Mouse (Mus musculus): ENCODE measurements at regions not wholly inside any gene's neighbourhood (a gene's known extent, or its start where the extent isn't known, plus 50 kb on each side); places are given as distances from the start of the nearest gene placed in this dataset.
A peak's percentile ranks its signal among the peaks of the same experiment; 100 is the strongest.
"Not testable (repeated sequence)": the region's sequence is repeated elsewhere in the genome, so short reads cannot be mapped to it uniquely, and the experiment has no call there.

- Histone ChIP-seq H3K9ac (ENCODE audit: low read length) (no peak overlapping the region), H3K9me3 (ENCODE audit: control insufficient read depth, low read length) (no peaks in the 10 kb centered on the region), H3K4me2 (ENCODE audit: low read length) (peak overlapping the region; percentile 11; the same call in 1 of the 2 replicates), H3K36me3 (ENCODE audit: control insufficient read depth, insufficient read depth, low read length) (peaks cover 53% of the 10 kb centered on the region), H3K4me1 (ENCODE audit: control insufficient read depth in 2 of 2, insufficient read depth in 2 of 2, low read length in 2 of 2) (no peaks in the 10 kb centered on the region), H3K27ac (replicated peaks in 1 of 2; ENCODE audit: control insufficient read depth in 1 of 2, insufficient read depth in 1 of 2, low read depth in 2 of 2, low read length in 2 of 2) (no peak overlapping the region), H3K4me3 (ENCODE audit: control insufficient read depth in 1 of 2, insufficient read depth in 1 of 2, low read depth in 1 of 2, low read length in 2 of 2) (0 out of 4 replicates have a peak overlapping the region, but pooled peaks of 1 of the 2 experiments have one; percentile 26), H3K27me3 (ENCODE audit: control insufficient read depth, insufficient read depth, low read length) (no peaks in the 10 kb centered on the region)
- WGBS: 56% methylated on average over 5 of the region's 5 CpGs
- ATAC-seq (ENCODE audit: insufficient number of reproducible peaks, insufficient read depth, low FRiP score, low read depth): no peak
Measured at GRCm38 (mm10) chrX:50566345-50566744, 138.0 kb upstream of the Olfr1324 start.

DNA sequence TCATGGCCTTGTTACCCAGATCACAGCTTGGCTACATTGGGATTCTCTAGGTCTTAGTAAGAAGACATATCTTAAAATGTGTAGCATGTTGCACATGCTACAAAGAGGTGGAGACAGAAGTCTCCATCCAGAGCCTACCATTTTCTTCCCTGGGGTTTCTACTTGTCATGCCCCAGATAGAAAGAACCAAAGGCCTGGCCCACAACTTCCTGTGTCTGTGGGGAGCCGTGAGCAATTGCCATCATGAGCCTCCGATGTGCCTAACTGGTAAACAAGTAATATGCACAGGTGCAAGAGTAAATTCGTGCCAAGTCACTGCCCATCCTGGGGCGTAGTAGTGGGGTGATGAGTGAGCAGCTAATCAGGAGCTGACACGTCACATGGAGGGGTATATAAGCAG is 136.7 kb upstream of the Olfr1324 start:
- not testable (repeated sequence) for H3K27ac ChIP-seq (replicated peaks in 1 of 2; ENCODE audit: control insufficient read depth in 1 of 2, insufficient read depth in 1 of 2, low read depth in 2 of 2, low read length in 2 of 2); H3K9ac ChIP-seq (ENCODE audit: low read length); H3K4me1 ChIP-seq (ENCODE audit: control insufficient read depth in 2 of 2, insufficient read depth in 2 of 2, low read length in 2 of 2); H3K9me3 ChIP-seq (ENCODE audit: control insufficient read depth, low read length); ATAC-seq (ENCODE audit: insufficient number of reproducible peaks, insufficient read depth, low FRiP score, low read depth); H3K4me2 ChIP-seq (ENCODE audit: low read length); H3K4me3 ChIP-seq (ENCODE audit: control insufficient read depth in 1 of 2, insufficient read depth in 1 of 2, low read depth in 1 of 2, low read length in 2 of 2); H3K27me3 ChIP-seq (ENCODE audit: control insufficient read depth, insufficient read depth, low read length)
- peaks cover 53% of the 10 kb centered on the region for H3K36me3 ChIP-seq (ENCODE audit: control insufficient read depth, insufficient read depth, low read length)
- 79% methylated on average over 5 of the region's 5 CpGs for WGBS

DNA sequence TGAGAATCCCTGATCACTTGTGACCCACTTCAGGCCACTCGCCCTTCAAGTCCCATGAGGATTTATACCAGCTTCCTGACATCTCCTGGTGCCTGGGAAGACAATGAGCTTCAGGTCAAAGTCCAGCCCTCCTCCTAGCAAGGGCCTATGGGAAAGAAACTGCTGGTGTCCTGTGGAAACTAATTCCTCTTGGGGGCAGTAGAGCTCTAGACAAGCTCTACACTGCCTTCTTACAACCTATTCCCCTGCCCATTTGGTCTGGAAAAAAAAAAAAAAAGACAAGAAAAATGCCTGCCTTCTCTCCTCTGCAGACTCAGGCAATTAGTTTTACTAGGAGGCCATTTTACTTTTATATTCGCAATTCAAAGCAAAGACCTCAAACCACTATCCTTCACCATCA is 132.6 kb upstream of the Olfr1324 start:
- no peak overlapping the region for H3K27ac ChIP-seq (replicated peaks in 1 of 2; ENCODE audit: control insufficient read depth in 1 of 2, insufficient read depth in 1 of 2, low read depth in 2 of 2, low read length in 2 of 2)
- H3K4me2 ChIP-seq (ENCODE audit: low read length): no peak overlapping the region
- no peak overlapping the region for H3K4me3 ChIP-seq (ENCODE audit: control insufficient read depth in 1 of 2, insufficient read depth in 1 of 2, low read depth in 1 of 2, low read length in 2 of 2)
- ATAC-seq (ENCODE audit: insufficient number of reproducible peaks, insufficient read depth, low FRiP score, low read depth): no peak
- H3K27me3 ChIP-seq (ENCODE audit: control insufficient read depth, insufficient read depth, low read length): no peaks in the 10 kb centered on the region
- no peak overlapping the region for H3K9ac ChIP-seq (ENCODE audit: low read length)
- 44% methylated on average over 2 of the region's 2 CpGs for WGBS
- no peaks in the 10 kb centered on the region for H3K4me1 ChIP-seq (ENCODE audit: control insufficient read depth in 2 of 2, insufficient read depth in 2 of 2, low read length in 2 of 2)
- no peaks in the 10 kb centered on the region for H3K9me3 ChIP-seq (ENCODE audit: control insufficient read depth, low read length)
- peaks cover 27% of the 10 kb centered on the region for H3K36me3 ChIP-seq (ENCODE audit: control insufficient read depth, insufficient read depth, low read length)

DNA sequence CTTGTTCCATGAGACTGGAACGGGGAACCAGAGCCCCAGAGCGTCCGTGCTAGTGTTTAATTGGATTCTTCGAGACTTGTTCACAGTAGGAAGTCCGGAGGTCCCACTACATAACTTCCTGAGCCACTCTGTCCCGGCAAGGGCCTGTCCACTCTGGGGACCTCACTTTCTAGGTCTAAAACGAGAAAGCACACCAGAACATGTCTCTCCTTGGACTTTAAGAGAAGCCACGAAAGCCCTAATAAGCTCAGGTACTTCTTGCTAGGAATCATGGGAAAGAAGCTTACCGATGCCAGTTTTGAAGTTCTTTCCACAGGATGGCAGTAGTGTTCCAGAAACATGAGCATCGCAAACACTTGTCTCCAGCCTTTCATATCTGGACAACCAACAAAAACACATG is 122.0 kb upstream of the Olfr1324 start:
- no peaks in the 10 kb centered on the region for H3K27me3 ChIP-seq (ENCODE audit: control insufficient read depth, insufficient read depth, low read length)
- H3K4me3 ChIP-seq (ENCODE audit: control insufficient read depth in 1 of 2, insufficient read depth in 1 of 2, low read depth in 1 of 2, low read length in 2 of 2): peak overlapping the region; percentile 32 to 49
- 48% methylated on average over 10 of the region's 10 CpGs for WGBS
- peak overlapping the region; percentile 54 for H3K4me2 ChIP-seq (ENCODE audit: low read length)
- peak overlapping the region; percentile 52 for H3K9ac ChIP-seq (ENCODE audit: low read length)
- 0 out of 4 replicates have a peak overlapping the region, but pooled peaks of 1 of the 2 experiments have one; percentile 8 for H3K27ac ChIP-seq (replicated peaks in 1 of 2; ENCODE audit: control insufficient read depth in 1 of 2, insufficient read depth in 1 of 2, low read depth in 2 of 2, low read length in 2 of 2)
- no peak for ATAC-seq (ENCODE audit: insufficient number of reproducible peaks, insufficient read depth, low FRiP score, low read depth)
- H3K4me1 ChIP-seq (ENCODE audit: control insufficient read depth in 2 of 2, insufficient read depth in 2 of 2, low read length in 2 of 2): no peaks in the 10 kb centered on the region
- no peaks in the 10 kb centered on the region for H3K36me3 ChIP-seq (ENCODE audit: control insufficient read depth, insufficient read depth, low read length)
- no peaks in the 10 kb centered on the region for H3K9me3 ChIP-seq (ENCODE audit: control insufficient read depth, low read length)

- H3K4me1 ChIP-seq (ENCODE audit: control insufficient read depth in 2 of 2, insufficient read depth in 2 of 2, low read length in 2 of 2): no peaks in the 10 kb centered on the region
- no peaks in the 10 kb centered on the region for H3K27me3 ChIP-seq (ENCODE audit: control insufficient read depth, insufficient read depth, low read length)
- H3K9ac ChIP-seq (ENCODE audit: low read length): 0 out of 2 replicates have a peak overlapping the region, but pooled peaks have one; percentile 52
- peak overlapping the region; percentile 32 to 49; a peak in 3 of 4 replicates for H3K4me3 ChIP-seq (ENCODE audit: control insufficient read depth in 1 of 2, insufficient read depth in 1 of 2, low read depth in 1 of 2, low read length in 2 of 2)
- WGBS: 38% methylated on average over 3 of the region's 3 CpGs
- no peaks in the 10 kb centered on the region for H3K9me3 ChIP-seq (ENCODE audit: control insufficient read depth, low read length)
- H3K36me3 ChIP-seq (ENCODE audit: control insufficient read depth, insufficient read depth, low read length): no peaks in the 10 kb centered on the region
- ATAC-seq (ENCODE audit: insufficient number of reproducible peaks, insufficient read depth, low FRiP score, low read depth): no peak
- H3K4me2 ChIP-seq (ENCODE audit: low read length): peak overlapping the region; percentile 54
- no peak overlapping the region for H3K27ac ChIP-seq (replicated peaks in 1 of 2; ENCODE audit: control insufficient read depth in 1 of 2, insufficient read depth in 1 of 2, low read depth in 2 of 2, low read length in 2 of 2)
Measured at GRCm38 (mm10) chrX:50549713-50550112, 121.4 kb upstream of the Olfr1324 start.

DNA sequence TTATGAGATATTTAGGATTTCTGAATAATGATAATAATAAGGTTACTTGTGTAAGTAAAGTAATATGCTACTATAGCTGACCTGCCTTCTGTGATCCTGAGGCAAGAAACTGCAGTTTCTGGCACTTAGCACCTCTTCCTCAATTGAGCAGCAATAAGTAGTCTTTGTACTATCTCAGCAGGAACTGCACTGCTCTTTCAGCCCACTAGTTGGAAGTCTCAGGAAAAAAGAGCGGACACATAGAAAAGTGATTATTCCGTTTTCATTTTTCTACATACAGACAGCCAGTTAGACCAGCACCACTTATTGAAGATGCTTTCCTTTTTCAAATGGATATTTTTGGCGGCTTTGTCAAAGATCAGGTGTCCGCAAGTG is 109.5 kb upstream of the Olfr1324 start:
- H3K36me3 ChIP-seq (ENCODE audit: control insufficient read depth, insufficient read depth, low read length); H3K27me3 ChIP-seq (ENCODE audit: control insufficient read depth, insufficient read depth, low read length); H3K4me1 ChIP-seq (ENCODE audit: control insufficient read depth in 2 of 2, insufficient read depth in 2 of 2, low read length in 2 of 2); H3K9me3 ChIP-seq (ENCODE audit: control insufficient read depth, low read length); H3K27ac ChIP-seq (replicated peaks in 1 of 2; ENCODE audit: control insufficient read depth in 1 of 2, insufficient read depth in 1 of 2, low read depth in 2 of 2, low read length in 2 of 2); ATAC-seq (ENCODE audit: insufficient number of reproducible peaks, insufficient read depth, low FRiP score, low read depth): not testable (repeated sequence)
- H3K9ac ChIP-seq (ENCODE audit: low read length): peak overlapping the region; percentile 62; the same call in 1 of the 2 replicates
- H3K4me3 ChIP-seq (ENCODE audit: control insufficient read depth in 1 of 2, insufficient read depth in 1 of 2, low read depth in 1 of 2, low read length in 2 of 2): peak overlapping the region; percentile 38 to 53; a peak in 3 of 4 replicates
- H3K4me2 ChIP-seq (ENCODE audit: low read length): peak overlapping the region; percentile 45
- 49% methylated on average over 4 of the region's 4 CpGs for WGBS

DNA sequence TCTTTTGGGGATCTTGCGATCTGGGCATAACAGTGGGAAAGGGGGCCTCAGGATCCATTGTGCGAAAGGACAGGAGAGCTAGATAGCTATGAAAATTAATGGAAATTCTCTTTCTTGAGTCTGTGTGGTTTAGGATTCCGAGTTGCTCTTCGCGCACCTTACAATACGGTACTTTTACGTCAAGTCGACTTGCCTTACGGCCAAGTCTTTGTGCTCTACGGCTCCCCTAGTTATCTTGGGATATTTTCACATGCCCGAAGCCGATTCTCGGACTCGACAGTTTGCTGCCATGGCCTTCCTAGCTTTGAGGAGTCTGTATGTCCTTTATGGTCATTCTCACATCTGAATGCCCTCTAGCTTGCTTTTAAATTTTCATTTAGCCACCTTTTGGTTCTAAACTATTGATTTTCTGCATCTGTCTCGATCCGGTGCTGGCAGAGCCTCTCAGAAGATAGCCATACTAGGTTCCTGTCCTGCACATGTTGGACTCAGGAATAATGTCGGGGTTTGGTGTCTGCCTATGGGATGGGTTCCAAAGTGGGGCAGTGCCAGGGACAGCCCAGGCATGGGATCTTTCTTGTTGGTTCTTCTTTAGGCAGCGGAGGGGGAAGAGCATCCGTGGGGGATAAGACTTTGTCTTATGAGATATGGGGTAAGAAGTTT is 109.0 kb upstream of the Olfr1324 start:
- no peak for ATAC-seq (ENCODE audit: insufficient number of reproducible peaks, insufficient read depth, low FRiP score, low read depth)
- H3K9ac ChIP-seq (ENCODE audit: low read length): peak overlapping the region; percentile 62

DNA sequence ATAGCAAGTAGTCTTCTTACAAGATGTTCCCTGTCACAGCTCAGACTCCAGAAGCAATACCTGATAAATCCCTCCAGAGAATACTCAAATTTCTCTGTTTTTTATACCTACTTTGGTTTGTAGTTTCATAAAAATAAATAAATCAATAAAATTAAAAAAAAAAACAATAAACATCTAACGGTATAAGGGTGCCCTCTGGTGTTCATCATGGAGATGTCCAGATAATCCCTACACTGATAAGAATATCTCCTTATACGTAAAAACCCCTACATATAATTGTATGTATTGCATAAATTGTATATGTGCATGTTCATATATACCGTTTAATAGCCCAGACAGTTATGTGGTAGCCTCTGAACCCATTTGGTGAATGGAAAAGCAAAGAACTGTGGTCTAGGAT is 75.7 kb upstream of the Olfr1324 start:
- Histone ChIP-seq H3K4me3 (ENCODE audit: control insufficient read depth in 1 of 2, insufficient read depth in 1 of 2, low read depth in 1 of 2, low read length in 2 of 2) (no peak overlapping the region), H3K9me3 (ENCODE audit: control insufficient read depth, low read length) (no peaks in the 10 kb centered on the region), H3K27me3 (ENCODE audit: control insufficient read depth, insufficient read depth, low read length) (no peaks in the 10 kb centered on the region), H3K4me1 (ENCODE audit: control insufficient read depth in 2 of 2, insufficient read depth in 2 of 2, low read length in 2 of 2) (no peaks in the 10 kb centered on the region), H3K9ac (ENCODE audit: low read length) (no peak overlapping the region), H3K4me2 (ENCODE audit: low read length) (no peak overlapping the region), H3K36me3 (ENCODE audit: control insufficient read depth, insufficient read depth, low read length) (no peaks in the 10 kb centered on the region), H3K27ac (replicated peaks in 1 of 2; ENCODE audit: control insufficient read depth in 1 of 2, insufficient read depth in 1 of 2, low read depth in 2 of 2, low read length in 2 of 2) (no peak overlapping the region)
- 26% methylated on average over 3 of the region's 3 CpGs for WGBS
- ATAC-seq (ENCODE audit: insufficient number of reproducible peaks, insufficient read depth, low FRiP score, low read depth): no peak

More for the DNA sequence above, 109.0 kb upstream of the Olfr1324 start:
- no peaks in the 10 kb centered on the region for H3K9me3 ChIP-seq (ENCODE audit: control insufficient read depth, low read length)
- H3K36me3 ChIP-seq (ENCODE audit: control insufficient read depth, insufficient read depth, low read length): no peaks in the 10 kb centered on the region
- WGBS: 54% methylated on average over 19 of the region's 19 CpGs
- H3K27me3 ChIP-seq (ENCODE audit: control insufficient read depth, insufficient read depth, low read length): no peaks in the 10 kb centered on the region
- H3K4me1 ChIP-seq (ENCODE audit: control insufficient read depth in 2 of 2, insufficient read depth in 2 of 2, low read length in 2 of 2): no peaks in the 10 kb centered on the region
- H3K27ac ChIP-seq (replicated peaks in 1 of 2; ENCODE audit: control insufficient read depth in 1 of 2, insufficient read depth in 1 of 2, low read depth in 2 of 2, low read length in 2 of 2): no peak overlapping the region
- H3K4me2 ChIP-seq (ENCODE audit: low read length): peak overlapping the region; percentile 45
- peak overlapping the region; percentile 38 to 53 for H3K4me3 ChIP-seq (ENCODE audit: control insufficient read depth in 1 of 2, insufficient read depth in 1 of 2, low read depth in 1 of 2, low read length in 2 of 2)

Data from heart, embryonic 14.5 days (tissue).